Mouse (Mus musculus): ENCODE data around the gene Podxl2.

Podxl2 gene

GRCm38 (mm10) chr6:88874868-88875508 lies at the start of gene Podxl2:
Gene Podxl2, minus strand, starts transcription at chr6:88875044.
- DNase-seq (ENCODE audit: low read depth, low spot score) = peak; percentile 20

GRCm38 (mm10) chr6:88918802-88919201 lies 44.0 kb upstream of the Podxl2 start:
- DNase-seq (ENCODE audit: low read depth, low spot score) = no peak

GRCm38 (mm10) chr6:88916153-88916552 lies 41.3 kb upstream of the Podxl2 start:
- peak; percentile 76 for DNase-seq (ENCODE audit: low read depth, low spot score)

- no peak for DNase-seq (ENCODE audit: low read depth, low spot score)
These were observed 40.7 kb upstream of the Podxl2 start for GRCm38 (mm10) chr6:88915510-88915909.

GRCm38 (mm10) chr6:88914799-88915198 lies 40.0 kb upstream of the Podxl2 start:
- no peak for DNase-seq (ENCODE audit: low read depth, low spot score)

- DNase-seq (ENCODE audit: low read depth, low spot score) = no peak
These were observed 38.6 kb upstream of the Podxl2 start for GRCm38 (mm10) chr6:88913440-88913839.

- DNase-seq (ENCODE audit: low read depth, low spot score) = no peak
These were observed 38.2 kb upstream of the Podxl2 start for GRCm38 (mm10) chr6:88913022-88913421.

GRCm38 (mm10) chr6:88909151-88909550 lies 34.3 kb upstream of the Podxl2 start:
- no peak for DNase-seq (ENCODE audit: low read depth, low spot score)

GRCm38 (mm10) chr6:88906369-88907108 lies 31.7 kb upstream of the Podxl2 start:
- peak; percentile 84 for DNase-seq (ENCODE audit: low read depth, low spot score)

GRCm38 (mm10) chr6:88905042-88905441 lies 30.2 kb upstream of the Podxl2 start:
- DNase-seq (ENCODE audit: low read depth, low spot score) = no peak

- no peak for DNase-seq (ENCODE audit: low read depth, low spot score)
These were observed 29.7 kb upstream of the Podxl2 start for GRCm38 (mm10) chr6:88904456-88904974.

GRCm38 (mm10) chr6:88903708-88904107 lies 28.9 kb upstream of the Podxl2 start:
- DNase-seq (ENCODE audit: low read depth, low spot score) = no peak

GRCm38 (mm10) chr6:88901947-88902820 lies 27.3 kb upstream of the Podxl2 start, which contains the start of gene Tpra1:
Gene Tpra1, plus strand, starts transcription at chr6:88902251.
- peak; percentile 96 for DNase-seq (ENCODE audit: low read depth, low spot score)

GRCm38 (mm10) chr6:88901471-88901870 lies 26.6 kb upstream of the Podxl2 start:
- DNase-seq (ENCODE audit: low read depth, low spot score) = no peak

GRCm38 (mm10) chr6:88899628-88900027 lies 24.8 kb upstream of the Podxl2 start:
- no peak for DNase-seq (ENCODE audit: low read depth, low spot score)

- no peak for DNase-seq (ENCODE audit: low read depth, low spot score)
These were observed 24.2 kb upstream of the Podxl2 start for GRCm38 (mm10) chr6:88899086-88899485.

- DNase-seq (ENCODE audit: low read depth, low spot score) = peak; percentile 97
These were observed 23.7 kb upstream of the Podxl2 start, which contains the start of gene Mcm2 for GRCm38 (mm10) chr6:88898534-88899048. Gene Mcm2, minus strand, starts transcription at chr6:88898780.

GRCm38 (mm10) chr6:88897246-88897645 lies 22.4 kb upstream of the Podxl2 start:
- no peak for DNase-seq (ENCODE audit: low read depth, low spot score)

- DNase-seq (ENCODE audit: low read depth, low spot score) = peak; percentile 38
These were observed 21.1 kb upstream of the Podxl2 start for GRCm38 (mm10) chr6:88895943-88896342.

GRCm38 (mm10) chr6:88893559-88893958 lies 18.7 kb upstream of the Podxl2 start:
- peak; percentile 82 for DNase-seq (ENCODE audit: low read depth, low spot score)

- DNase-seq (ENCODE audit: low read depth, low spot score) = no peak
These were observed 16.0 kb upstream of the Podxl2 start for GRCm38 (mm10) chr6:88890832-88891231.
